Mouse (Mus musculus) cerebellum, adult 2 months (tissue): ENCODE data around the gene Pdhx. TPM values are rescaled to one million over a fixed set of nuclear protein-coding genes. Genes with fewer than 3 reads are reported as not detected.

ENCODE experiments used
- DNase-seq, 2 experiments: peaks; one replicate each; pipeline ENCODE4 v3.0.0; 2021
- H3K27ac ChIP-seq: fragments of 200-500 bp; 2 replicates; pipeline ENCODE4 v1.5.1; 2012; ENCODE audit warnings: low read length, control low read depth, inconsistent platforms; ENCODE audit not compliant: insufficient read depth
- H3K27me3 ChIP-seq: fragments of 200-500 bp; 2 replicates; pipeline ENCODE4 v1.6.1; 2012; ENCODE audit warnings: inconsistent platforms, mild to moderate bottlenecking, low read length, moderate library complexity; ENCODE audit not compliant: control insufficient read depth, insufficient read depth
- H3K4me1 ChIP-seq: fragments of 200-500 bp; 2 replicates; pipeline ENCODE4 v1.6.1; 2011; ENCODE audit warnings: low read length; ENCODE audit not compliant: control insufficient read depth, insufficient read depth
- H3K4me3 ChIP-seq: fragments of 200-500 bp; replicated peaks from 2 replicates; pipeline ENCODE3; 2011; ENCODE audit warnings: mild to moderate bottlenecking, low read depth, low read length, control low read depth; ENCODE audit not compliant: insufficient read depth
- CTCF ChIP-seq: fragments of 200-500 bp; IDR thresholded peaks from 2 replicates; pipeline ENCODE4 v1.5.1; 2011; ENCODE audit warnings: low read depth, mild to moderate bottlenecking, control low read depth, low read length, moderate library complexity, borderline replicate concordance; ENCODE audit not compliant: insufficient read depth
- POLR2A ChIP-seq: fragments of 200-500 bp; IDR thresholded peaks from 2 replicates; pipeline ENCODE4 v1.6.1; 2011; ENCODE audit warnings: low read length, control low read depth, borderline replicate concordance; ENCODE audit not compliant: insufficient read depth
- WGBS: fragments of 180-500 bp; shearing (Covaris S2); methylation state at CpG from one replicate; pipeline ENCODE4 v1.1.7; 2018; 5-methylcytosine and 5-hydroxymethylcytosine counted together
- polyA plus RNA-seq: library from polyadenylated mRNA; depleted of rRNA; stranded (reverse); fragments of >200 nt; gene quantifications from 2 replicates; pipeline ENCODE4 v1.2.3, GENCODE M21; 2012; rRNA removed

The Pdhx gene
- 57.0 and 66.0 TPM in 2 replicates for polyA plus RNA-seq

GRCm38 (mm10) chr2:103073219-103073982 lies at the start of gene Pdhx, which contains the start of gene Apip:
Pdhx (minus strand) TSS chr2:103073513.
Apip (plus strand) TSS chr2:103073675.
- peak; percentile 100 for DNase-seq
- Histone ChIP-seq H3K27ac (peak within 1 kb of the TSS; percentile 55), H3K27me3 (no peaks in the 10 kb centered on the region), H3K4me3 (peak within 1 kb of the TSS; percentile 98), H3K4me1 (no peaks in the 10 kb centered on the region; the same call in 1 of the 2 replicates)
- under 1% methylated on average over 55 of the region's 55 CpGs for WGBS
- TF ChIP-seq CTCF, result no peak
- TF ChIP-seq POLR2A, result peak; percentile 67

GRCm38 (mm10) chr2:103119197-103119854 lies 46.0 kb upstream of the Pdhx start:
- no peak overlapping the region for H3K27ac ChIP-seq
- no peaks in the 10 kb centered on the region for H3K4me1 ChIP-seq
- H3K4me3 ChIP-seq, result no peak overlapping the region
- WGBS, result 56% methylated on average over 7 of the region's 7 CpGs
- DNase-seq, result no peak
- no peak for TF ChIP-seq CTCF
- TF ChIP-seq POLR2A, result no peak
- H3K27me3 ChIP-seq, result no peaks in the 10 kb centered on the region

GRCm38 (mm10) chr2:103118324-103119196 lies 45.2 kb upstream of the Pdhx start:
- WGBS, result 45% methylated on average over 6 of the region's 6 CpGs
- Histone ChIP-seq H3K4me1 (no peaks in the 10 kb centered on the region), H3K27ac (no peak overlapping the region), H3K27me3 (no peaks in the 10 kb centered on the region), H3K4me3 (no peak overlapping the region)
- DNase-seq, result peak in 1 of 2 experiments; percentile 24
- TF ChIP-seq CTCF (no peak), POLR2A (no peak)

- Histone ChIP-seq H3K27me3 (no peaks in the 10 kb centered on the region), H3K4me1 (no peaks in the 10 kb centered on the region), H3K4me3 (no peak overlapping the region), H3K27ac (no peak overlapping the region)
- 64% methylated on average over 5 of the region's 5 CpGs for WGBS
- DNase-seq, result no peak
- TF ChIP-seq CTCF (no peak), POLR2A (no peak)
Measured at GRCm38 (mm10) chr2:103117212-103117611, 43.9 kb upstream of the Pdhx start.

- Histone ChIP-seq H3K27ac (no peak overlapping the region), H3K27me3 (no peaks in the 10 kb centered on the region), H3K4me1 (no peaks in the 10 kb centered on the region), H3K4me3 (no peak overlapping the region)
- WGBS, result 23% methylated on average over 8 of the region's 8 CpGs
- no peak for TF ChIP-seq CTCF
- no peak for TF ChIP-seq POLR2A
- no peak for DNase-seq
Measured at GRCm38 (mm10) chr2:103111669-103112068, 38.4 kb upstream of the Pdhx start.

GRCm38 (mm10) chr2:103106172-103106571 lies 32.9 kb upstream of the Pdhx start:
- TF ChIP-seq CTCF, result no peak
- TF ChIP-seq POLR2A, result no peak
- WGBS, result 28% methylated on average over 2 of the region's 2 CpGs
- Histone ChIP-seq H3K4me3 (no peak overlapping the region), H3K27me3 (no peaks in the 10 kb centered on the region), H3K27ac (no peak overlapping the region), H3K4me1 (no peaks in the 10 kb centered on the region)
- DNase-seq, result no peak

- Histone ChIP-seq H3K27me3 (no peaks in the 10 kb centered on the region), H3K4me3 (no peak overlapping the region), H3K27ac (no peak overlapping the region), H3K4me1 (no peaks in the 10 kb centered on the region)
- no peak for DNase-seq
- WGBS, result 62% methylated on average over 5 of the region's 5 CpGs
- TF ChIP-seq POLR2A, result no peak
- no peak for TF ChIP-seq CTCF
Measured at GRCm38 (mm10) chr2:103102595-103102994, 29.3 kb upstream of the Pdhx start.
